Mouse (Mus musculus) natural killer cell, adult 2 months (primary cell): ENCODE measurements around the gene Sfxn3.

Experiments
- DNase-seq, 2 experiments: peaks; one replicate each; pipeline ENCODE4 v3.0.0; 2022; ENCODE audit warnings: low spot score in 2 of 2

Sfxn3 gene

DNA sequence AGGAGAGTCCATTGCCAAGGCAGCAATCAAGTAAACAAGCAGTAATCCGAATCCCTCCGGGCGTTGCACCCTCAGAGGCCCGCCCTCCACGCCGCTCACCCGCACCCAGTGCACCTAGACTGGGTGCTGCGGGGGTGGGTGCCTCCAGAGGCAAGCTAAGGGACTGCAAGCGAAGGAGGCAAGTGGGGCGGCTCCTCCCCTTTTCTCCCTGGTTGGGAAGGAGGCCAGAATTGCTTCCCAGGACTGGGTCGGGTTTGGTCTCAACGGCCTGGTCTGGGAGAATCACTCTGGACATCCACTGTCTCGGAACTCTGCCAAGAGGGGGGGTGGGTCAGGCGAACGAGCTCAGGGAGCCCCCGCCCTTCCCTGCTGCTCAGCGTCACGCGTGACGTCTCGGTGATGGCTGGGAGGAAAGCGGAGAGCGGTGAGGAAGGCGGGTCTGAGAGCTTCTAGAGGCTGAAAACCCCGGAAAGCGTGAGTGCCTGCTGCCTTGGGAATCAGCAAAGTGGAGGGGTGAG lies at the start of gene Sfxn3:
Gene Sfxn3, plus strand, starts transcription at position 87 of the 518 bp plus-strand sequence.
- DNase-seq: peak; percentile 87 to 88

DNA sequence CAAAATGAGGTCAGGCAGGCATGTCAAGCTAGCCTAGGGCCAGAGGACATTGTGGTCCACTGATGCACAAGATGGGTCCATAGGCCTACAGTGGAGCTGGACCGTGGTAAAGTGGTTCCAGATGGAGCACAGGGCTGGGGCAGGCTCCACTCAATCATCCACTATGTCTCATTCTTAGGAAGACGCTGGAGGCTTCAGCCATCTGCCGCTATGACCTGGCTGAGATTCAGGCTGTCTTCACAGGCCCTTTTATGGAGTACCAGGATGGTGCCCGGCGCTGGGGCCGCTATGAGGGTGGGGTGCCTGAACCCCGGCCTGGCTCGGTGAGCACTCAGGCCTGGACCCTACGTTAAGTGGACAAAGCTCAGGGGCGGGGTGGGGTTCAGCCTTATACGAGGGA lies 49.5 kb upstream of the Sfxn3 start:
- no peak for DNase-seq

DNA sequence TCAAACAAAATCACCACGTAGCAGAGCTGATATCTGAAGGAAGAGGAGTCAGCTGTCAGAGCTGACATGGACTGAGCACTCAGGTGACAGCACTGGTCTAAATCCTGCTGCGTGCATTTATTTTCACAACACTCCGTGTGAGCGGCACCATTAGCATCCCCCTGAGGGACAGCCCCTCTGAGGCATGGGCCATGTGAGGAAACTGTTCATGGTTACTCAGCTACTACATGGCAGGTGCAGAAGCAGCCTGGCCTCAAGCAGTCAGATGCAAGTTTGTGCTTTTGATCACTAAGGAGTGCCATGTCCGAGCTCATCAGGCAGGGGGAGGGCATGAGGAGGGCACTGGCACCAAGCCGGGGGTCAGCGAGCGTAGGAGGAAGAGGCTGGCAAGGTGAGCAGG lies 47.7 kb upstream of the Sfxn3 start:
- DNase-seq: no peak

DNA sequence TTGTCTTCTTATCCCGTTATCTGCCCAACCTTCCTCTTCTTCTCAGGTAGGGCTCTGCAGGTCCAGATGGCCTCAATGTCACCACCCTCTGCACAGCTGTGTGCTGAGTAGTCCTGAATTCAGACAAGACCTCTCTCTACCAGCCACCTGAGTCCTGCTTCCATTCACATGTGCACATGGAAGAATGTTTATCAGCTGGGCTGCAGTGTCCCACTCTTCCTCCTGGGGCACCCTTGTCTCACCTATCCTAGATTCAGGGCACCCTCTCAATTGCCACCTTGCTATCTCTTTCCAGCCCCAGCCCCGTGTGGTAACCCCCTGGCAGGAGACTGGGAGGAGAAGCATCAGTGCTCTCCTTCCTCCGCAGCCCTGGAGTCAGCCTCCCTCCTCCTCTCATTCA lies 45.0 kb upstream of the Sfxn3 start:
- no peak for DNase-seq

DNA sequence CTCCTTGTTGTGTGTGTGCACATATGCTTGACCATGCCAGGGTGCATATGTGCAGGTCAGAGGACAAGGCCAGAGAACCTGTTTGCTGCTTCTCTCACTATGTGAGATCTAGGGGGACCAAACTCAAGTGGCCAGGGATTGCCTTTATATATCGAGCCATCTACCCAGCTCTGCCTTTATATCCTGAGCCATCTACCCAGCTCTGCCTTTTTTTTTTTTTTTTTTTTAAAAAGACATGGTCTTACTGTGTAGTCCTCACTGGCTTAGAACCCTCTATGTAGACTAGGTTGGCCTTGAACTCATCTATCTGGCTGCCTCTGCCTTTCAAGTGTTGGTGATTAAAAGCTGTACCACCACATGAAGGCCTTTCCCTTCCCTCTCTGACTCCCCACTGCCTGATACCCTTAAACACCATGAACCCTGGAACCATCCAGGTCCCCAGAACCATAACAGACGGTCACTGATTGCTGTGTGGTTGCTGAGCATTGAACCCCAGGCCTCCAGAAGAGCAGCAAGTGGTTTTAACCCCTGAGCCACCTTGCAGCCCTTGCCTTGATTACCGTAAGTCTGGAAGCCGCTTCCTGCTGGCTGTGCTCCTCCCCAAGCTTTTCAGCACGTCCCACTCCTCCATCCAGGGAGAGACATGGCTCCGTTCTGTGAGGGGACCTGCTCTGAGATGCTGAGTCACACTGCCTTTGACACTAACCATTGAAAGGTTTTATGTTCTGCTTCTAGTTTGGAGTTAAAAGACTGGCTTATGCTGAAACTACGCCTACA lies 43.4 kb upstream of the Sfxn3 start:
- DNase-seq: no peak

DNA sequence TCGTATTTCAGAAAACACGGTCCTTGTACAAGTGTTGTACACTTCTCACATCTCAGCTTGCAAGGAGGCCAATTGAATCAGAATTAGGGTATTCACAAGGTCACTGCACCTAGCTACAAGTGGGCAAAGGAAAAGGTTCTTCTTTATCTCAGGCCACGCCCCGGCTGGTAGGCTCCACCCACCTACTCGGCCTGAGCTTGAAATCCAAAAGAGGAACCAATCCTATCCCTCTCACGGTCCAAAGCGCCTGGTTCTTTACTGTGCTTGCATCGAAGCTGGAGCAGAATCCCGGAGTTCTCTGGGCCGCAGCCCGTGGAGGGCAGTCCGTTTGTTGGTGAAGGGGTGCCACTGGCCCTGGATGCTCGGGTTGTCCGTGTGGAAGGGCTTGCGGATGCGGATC lies 41.9 kb upstream of the Sfxn3 start, which contains the start of gene Twnk:
Gene Twnk, plus strand, starts transcription at position 220 of the 400 bp plus-strand sequence.
- DNase-seq: peak; percentile 31 to 83

DNA sequence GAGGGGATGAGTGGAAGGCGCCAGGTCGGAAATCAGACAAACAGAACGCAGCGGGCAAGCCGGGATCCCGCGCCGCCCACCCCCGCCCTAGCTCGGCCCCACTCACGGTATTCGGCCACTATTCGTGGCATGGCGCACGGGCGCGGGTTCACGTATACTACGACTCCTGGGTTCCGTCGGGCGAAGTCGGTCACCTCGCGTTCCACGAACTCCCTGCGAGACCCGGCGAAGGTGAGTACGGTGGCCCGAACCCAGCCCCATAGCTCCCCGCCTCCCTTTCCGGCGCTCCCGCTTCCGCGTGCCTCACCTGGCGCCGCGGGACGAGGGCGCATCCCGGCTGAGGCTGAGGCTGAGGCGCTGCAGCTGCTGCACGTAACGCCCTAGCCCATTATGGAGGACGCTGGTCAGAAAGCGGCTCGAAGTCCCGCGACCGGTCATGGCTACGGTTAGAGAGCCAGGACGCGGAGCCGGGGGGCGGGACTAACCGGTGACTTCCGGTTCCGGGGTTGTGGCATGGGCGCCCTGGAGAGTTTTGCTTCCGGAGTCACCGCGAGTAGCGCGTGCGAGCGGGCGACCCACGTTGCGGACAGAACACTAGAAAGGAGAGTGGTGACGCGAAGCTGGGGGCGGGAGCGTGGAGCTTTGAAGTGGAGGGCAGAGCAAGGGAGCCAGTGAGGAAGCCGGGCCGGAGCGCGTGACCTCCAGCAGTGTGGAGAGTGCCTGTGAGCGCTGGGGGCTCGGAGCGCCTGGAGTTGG lies 41.2 kb upstream of the Sfxn3 start, which contains the start of gene Mrpl43:
Gene Mrpl43, minus strand, starts transcription at position 486 of the 756 bp plus-strand sequence.
- DNase-seq: peak; percentile 97 to 98

DNA sequence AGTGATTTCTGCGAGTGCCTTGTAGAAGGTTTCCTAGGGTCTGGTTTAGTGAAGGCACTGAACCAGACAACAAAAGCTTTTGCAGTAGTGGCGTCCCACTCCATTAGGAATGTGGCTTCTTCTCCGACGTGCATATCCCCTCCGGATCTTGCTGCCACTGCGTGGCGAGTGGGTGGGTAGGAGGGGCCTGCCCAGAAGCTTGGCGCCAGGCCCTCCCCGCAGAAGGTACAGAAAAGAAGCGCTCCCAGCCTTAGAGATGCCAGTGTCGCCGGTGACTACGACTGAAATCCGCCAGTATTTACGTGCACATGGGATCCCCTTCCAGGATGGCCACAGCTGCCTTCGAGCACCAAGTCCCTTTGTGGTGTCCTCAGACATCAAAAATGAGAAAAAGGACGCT lies 40.3 kb upstream of the Sfxn3 start:
- DNase-seq: no peak

DNA sequence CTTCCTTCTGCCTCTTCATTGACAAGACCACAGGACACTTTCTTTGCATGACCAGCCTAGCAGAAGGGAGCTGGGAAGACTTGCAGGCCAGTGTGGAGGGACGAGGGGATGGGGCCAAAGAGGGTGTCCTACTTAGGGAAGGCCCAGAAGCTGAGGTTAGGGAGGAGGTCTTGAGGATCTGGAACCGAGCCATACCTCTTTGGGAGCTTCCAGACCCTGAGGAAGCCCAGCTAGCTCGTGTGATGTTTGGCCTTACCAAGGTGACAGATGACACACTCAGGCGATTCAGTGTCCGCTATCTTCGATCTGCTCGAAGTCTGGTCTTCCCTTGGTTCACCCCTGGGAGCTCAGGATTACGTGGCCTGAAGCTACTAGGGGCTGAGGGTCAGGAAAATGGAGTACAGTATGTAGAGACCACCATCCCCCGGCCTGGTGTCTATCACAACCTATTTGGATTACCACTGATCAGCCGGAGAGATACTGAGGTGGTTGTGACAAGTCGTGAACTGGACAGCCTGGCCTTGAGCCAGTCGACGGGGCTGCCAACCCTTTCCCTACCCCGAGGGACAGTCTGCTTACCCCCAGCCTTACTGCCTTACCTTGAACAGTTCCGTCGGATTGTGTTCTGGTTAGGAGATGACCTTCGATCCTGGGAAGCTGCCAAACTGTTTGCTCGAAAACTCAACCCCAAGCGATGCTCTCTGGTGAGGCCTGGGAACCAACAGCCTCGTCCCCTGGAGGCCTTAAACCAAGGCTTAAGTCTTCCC lies 39.7 kb upstream of the Sfxn3 start:
- DNase-seq: no peak

DNA sequence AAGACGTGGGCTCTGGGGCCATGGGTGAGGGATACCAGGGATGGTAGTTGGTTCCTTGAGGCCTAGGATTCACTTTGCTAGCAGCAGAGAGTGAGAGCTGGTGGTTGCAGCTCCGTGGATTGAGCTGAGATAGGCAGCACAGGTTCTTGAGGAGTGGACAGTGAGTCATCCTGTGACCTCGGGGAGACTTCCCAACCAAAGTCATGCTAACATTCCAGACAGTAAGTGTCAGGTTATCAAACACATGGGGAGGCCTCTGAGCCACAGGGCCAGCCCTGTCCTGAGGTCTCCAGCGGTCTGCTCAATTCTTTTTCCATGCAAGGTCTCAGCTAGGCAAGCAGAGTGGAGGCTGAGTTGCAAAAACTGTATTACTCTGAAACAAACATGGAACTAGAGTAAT lies 36.7 kb upstream of the Sfxn3 start:
- DNase-seq: no peak

DNA sequence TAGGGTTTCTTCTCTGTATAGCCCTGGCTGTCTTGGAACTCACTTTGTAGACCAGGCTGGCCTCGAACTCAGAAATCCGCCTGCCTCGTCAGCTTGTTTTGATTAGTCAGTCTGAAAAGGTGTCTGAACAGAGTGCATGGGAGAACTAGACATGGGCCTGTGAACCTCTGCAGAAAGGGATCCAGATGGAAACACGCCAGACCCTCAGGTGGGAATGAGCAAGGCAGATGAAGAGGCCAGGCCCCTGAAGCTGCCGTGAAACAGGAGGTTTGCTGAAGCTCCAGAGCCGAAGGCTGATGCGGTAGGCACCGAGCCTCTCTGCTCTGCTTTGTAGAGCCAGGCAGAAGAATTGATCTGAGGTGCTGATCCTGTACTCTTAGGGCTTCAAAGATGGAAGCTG lies 35.1 kb upstream of the Sfxn3 start:
- no peak for DNase-seq

DNA sequence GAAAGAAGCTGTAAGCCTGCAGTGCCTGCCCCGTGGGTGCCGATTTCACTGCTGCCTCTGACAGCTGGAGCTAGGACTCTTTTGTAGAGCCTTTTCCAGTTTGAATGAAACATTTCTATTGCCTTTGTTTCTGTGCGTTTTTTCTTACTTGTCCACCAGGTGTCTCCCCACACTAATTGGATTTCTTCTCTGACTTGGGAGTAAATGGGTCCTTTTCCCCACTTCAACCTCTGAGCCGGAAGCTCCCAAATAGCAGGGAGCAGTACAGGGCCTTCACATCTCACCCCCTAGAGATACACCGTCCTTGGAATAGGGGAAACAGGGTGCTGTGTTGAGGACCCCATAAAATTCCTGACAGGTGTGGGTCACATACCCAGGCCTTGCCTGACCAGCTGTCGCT lies 34.7 kb upstream of the Sfxn3 start:
- no peak for DNase-seq

DNA sequence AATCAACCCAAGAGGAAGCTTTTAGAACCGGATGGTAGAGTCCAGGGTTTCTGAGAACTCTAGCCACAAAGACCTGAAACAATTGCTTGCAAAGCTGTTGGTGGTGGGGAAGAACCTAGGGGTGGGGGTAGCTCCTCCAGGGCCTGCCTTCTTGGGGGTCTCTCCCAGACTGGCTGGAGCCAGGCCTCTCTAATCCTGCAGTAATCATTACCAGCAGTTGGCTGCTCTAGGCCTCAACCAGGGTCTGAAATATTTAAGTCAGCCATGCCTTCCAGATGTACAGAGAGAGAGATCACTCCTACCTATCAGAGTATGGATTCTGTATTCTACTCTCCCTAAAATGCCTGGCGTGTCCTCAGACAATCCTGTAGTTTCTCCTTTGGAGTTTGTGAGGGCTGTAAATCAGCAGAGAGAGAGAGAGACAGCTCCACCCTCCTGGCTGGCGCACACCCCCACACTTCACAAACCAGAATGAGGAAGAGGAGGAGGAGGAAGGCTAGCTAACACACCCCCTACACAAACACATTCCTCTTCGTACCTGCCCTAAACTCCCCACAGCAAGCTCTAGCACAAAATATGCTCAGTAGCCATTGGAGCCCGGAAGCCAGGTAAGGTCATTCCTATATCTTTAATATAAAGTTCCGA lies 33.6 kb upstream of the Sfxn3 start:
- DNase-seq: no peak

DNA sequence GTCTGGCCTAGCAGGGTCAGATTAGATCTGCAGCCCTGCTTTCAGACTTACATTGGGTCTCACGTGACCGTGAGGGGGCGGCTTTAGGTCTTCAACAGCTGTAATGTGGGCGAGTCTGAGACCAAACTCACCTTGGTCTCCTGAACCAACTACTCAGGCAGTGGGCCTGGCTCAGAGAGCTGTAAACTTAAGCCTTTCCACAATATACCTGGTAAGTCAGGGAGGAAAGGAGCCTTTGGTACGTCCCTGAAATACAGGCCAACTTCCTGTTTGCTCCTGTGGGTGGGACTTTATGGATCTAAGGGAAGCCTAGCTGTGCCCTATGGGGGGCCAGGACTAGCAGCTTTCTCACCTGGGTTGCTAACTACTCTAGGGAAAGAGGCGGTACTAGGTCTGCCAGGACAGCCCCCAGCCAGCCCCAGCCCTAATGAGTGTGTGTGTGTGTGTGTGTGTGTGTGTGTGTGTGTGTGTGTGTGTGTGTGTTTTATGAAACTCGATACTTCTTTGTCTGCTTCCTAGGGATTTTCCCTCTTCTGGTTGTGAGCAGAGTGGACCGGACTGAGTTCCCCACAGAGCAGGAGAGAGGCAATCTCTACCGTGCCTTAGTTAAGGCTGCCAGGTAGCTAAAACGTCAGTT lies 32.9 kb upstream of the Sfxn3 start, which contains the start of gene Lzts2:
Gene Lzts2, plus strand, starts transcription at position 80 of the 637 bp plus-strand sequence.
- DNase-seq: no peak

DNA sequence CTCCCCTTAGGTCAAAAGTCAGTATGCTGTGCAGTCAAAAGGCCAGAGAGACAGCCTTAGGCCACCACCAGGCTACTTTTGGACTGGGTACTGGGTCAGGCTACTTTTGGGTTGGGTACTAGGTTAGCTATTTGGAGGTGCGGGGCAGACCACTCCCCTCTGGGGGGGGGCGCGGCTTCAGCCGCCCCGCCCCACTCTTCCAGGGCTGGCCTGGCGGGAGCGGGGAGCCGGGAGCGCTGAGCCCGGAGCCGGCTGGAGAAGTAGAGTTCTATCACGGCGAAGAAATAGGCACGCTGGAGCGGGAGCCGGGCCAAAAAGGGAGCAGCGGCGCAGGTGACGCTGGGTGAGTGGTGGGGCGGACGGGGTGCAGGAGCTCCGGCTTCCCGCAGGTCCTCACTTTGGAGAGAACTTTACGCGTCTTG lies 32.3 kb upstream of the Sfxn3 start:
- DNase-seq: no peak

DNA sequence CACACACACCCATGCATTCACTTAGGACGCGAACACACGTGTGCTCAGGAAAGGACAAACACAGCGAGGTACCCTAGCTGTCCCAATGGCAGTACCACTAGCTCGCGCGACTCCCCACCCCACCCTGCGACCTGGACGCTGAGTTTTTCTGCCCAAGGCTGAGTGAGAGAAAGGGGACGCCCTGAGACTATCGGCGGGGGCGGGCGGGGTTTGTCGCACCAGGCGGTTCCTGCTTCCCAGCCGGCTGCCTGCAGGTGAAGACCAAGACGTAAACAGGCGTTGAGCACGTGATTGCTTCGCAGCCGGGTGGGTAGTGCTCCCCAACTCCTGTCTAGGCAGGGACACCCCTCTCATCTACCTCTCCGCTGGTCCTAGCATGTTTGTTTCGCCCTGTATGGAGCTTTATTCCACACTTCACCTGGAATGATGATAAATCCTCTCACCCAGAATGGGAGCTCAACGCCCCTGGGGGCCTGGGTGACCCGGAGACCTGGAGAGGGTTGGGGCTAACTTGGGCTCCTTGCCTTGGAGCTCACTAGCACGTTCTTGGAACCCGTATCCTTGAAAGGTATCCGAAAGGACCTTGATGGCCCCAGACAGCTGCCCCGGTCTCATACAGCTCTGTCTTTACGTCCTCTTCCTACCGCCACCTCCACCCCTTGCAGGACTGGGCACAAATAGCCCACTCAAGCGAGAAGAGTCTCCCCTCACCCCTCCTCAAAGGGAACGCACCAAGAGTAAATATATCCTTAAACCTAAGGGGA lies 31.6 kb upstream of the Sfxn3 start:
- DNase-seq: peak; percentile 34 to 63

DNA sequence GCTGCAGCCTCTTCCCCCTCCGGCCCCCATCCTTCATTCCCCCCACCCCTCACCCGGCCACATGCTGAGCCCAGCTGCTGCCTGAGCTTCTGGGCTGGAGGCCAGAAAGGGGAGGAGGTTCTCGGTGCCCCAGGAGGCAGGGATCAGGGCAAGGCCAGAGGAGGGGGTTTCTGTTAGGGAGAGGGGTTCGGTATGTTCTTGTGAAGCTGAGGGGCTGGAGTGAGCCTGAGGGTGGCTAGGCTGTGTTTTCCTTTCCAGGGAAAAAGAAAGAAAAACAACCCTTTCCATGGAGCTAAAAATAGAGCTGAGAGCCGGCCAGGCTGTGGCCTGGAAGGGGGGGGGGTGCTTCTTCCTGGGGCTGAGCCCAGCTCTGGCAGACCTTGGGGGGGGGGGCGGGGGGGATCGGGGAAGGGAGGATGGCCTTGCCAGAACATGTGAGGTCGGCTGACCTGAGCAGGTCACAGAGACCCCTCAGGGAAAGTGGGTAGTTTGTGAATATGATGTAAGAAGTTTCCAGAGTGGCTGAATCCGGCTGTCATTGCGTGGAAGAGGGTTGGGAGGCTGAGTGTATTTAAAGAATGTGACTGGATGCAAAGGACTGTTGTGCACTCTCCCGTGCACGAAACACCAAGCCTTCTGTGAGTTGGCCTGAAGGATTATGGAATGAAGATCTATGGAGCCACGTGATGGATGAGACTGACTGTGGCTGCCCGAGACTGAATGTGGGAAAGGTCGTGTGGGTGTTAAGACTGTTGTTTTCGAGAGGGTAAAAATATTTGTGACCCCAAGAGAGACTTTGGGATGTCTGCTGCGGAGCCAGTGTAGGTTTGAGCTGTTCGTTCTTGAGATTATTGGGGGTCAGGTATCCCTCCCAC lies 30.7 kb upstream of the Sfxn3 start:
- DNase-seq: no peak

DNA sequence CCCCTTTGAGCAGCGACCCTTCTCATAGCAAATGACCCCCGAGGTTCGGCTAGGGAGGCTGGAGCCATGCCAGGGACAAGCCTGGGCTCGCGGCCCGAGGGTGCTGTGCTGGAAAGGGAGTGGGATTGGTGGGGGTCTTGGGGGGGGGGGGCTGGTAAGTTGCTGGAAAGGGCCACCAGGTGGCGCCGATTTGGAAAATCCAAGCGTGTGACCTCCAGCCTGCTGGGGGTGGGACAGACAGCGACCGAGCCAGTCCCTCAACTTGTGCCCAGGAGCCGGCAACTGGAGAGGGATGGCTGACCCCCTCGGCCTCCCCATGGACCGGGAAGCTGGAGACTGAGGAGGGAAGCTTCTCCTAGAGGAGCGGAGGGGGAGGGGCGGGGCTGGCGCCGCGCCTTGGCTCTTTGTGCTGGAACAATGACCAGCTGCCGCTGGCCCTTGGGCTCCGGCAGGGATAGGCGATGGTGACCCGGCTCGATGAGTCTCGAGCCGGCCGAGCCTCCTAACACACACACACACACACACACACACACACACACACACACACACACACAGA lies 30.0 kb upstream of the Sfxn3 start:
- no peak for DNase-seq

DNA sequence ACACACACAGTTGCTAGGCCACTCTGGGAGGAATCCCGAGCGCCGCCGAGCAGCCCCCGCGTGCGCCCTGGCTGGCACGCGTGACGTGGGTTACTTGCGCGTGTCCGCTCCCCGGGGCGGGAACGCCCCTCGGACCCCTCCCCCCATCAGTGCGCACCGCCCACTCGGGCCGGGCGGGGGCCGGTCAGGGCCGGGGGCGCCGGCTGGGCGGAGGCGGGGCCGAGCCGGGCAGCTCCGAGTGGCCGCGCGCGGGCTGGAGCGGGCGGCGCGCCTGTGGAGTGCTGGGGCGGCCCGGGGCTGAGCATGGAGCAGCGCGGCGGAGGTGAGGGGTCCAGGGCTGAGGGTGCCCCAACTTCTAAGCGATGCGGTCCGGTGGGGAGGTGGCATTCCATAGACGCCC lies 29.4 kb upstream of the Sfxn3 start:
- peak in 1 of 2 experiments; percentile 42 for DNase-seq
